Mouse (Mus musculus): ENCODE data around the gene Trak2.

GRCm38 (mm10) chr1:58993144-58993543 is 19.9 kb upstream of the Trak2 start:
- TF ChIP-seq CTCF (IDR thresholded peaks at IDR 0.05; ENCODE audit: insufficient read depth, low read depth, low read length) (no peak), POLR2A (IDR thresholded peaks at IDR 0.05; ENCODE audit: insufficient read depth, low read depth, low read length) (no peak)
